ENCODE assay signal across 25 mouse cellular contexts in the genomic region with DNA sequence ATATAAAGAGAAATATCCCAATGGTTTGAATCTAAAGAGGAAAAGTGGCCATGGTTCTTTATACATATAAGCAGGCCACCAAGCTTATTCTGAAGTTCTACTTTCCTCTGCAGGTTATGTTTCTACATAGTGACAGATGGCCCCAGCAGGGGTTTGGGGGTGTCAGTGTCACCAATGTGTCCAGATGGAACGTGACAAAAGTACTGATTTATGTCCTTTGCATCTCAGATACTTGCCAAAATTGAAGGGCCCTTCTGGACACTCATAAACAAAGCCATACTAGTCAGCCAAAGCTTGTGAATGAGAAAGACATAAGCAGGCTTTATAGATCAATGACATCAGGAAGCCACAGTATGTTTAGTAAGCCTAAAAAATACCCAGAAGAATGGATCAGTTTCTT.
DNase-seq lines count a peak whose midpoint lies in the region; ATAC-seq and TF ChIP-seq lines count a peak whose summit lies in the region.
"Had no signal": no experiment of that assay in that cellular context is flagged by ENCODE, and none has a peak within 500 bp of the region (broad histone marks: within the 10 kb centered on the region; RNA-seq: fewer than 3 reads in every experiment).

No protein-coding gene starts in this region.

- no peak overlapping the region for H3K9ac ChIP-seq in hindbrain, embryonic 16.5 days (ENCODE audit: low read depth, low read length)
- H3K9ac ChIP-seq: embryonic facial prominence, embryonic 13.5 days; forebrain, embryonic 12.5 days; liver, embryonic 15.5 days; lung, embryonic 15.5 days; neural tube, embryonic 12.5 days had no signal

- H3K36me3 ChIP-seq in hindbrain, embryonic 16.5 days (ENCODE audit: control insufficient read depth, insufficient read depth, low read length) = no peaks in the 10 kb centered on the region
- H3K36me3 ChIP-seq in hindbrain, embryonic 10.5 days = no peaks in the 10 kb centered on the region
- no peaks in the 10 kb centered on the region for H3K36me3 ChIP-seq in embryonic facial prominence, embryonic 10.5 days (replicated peaks)
- H3K36me3 ChIP-seq: embryonic facial prominence, embryonic 13.5 days; forebrain, embryonic 12.5 days; limb, embryonic 10.5 days; liver, embryonic 15.5 days; lung, embryonic 15.5 days; neural tube, embryonic 12.5 days had no signal

- no peaks in the 10 kb centered on the region for H3K9me3 ChIP-seq in hindbrain, embryonic 16.5 days (ENCODE audit: control insufficient read depth, low read length)
- no peaks in the 10 kb centered on the region for H3K9me3 ChIP-seq in hindbrain, embryonic 10.5 days
- H3K9me3 ChIP-seq in embryonic facial prominence, embryonic 10.5 days = no peaks in the 10 kb centered on the region
- H3K9me3 ChIP-seq: embryonic facial prominence, embryonic 13.5 days; forebrain, embryonic 12.5 days; limb, embryonic 10.5 days; liver, embryonic 15.5 days; lung, embryonic 15.5 days; megakaryocyte, embryonic 14.5 days; neural tube, embryonic 12.5 days had no signal

- H3K4me1 ChIP-seq in hindbrain, embryonic 16.5 days (ENCODE audit: control insufficient read depth, insufficient read depth, low read depth, low read length) = no peaks in the 10 kb centered on the region
- no peaks in the 10 kb centered on the region for H3K4me1 ChIP-seq in hindbrain, embryonic 10.5 days (replicated peaks)
- peaks cover 20% of the 10 kb centered on the region; the same call in 1 of the 2 replicates for H3K4me1 ChIP-seq in cerebellum, adult 2 months (ENCODE audit: control insufficient read depth, insufficient read depth, low read length)
- peaks cover 4% of the 10 kb centered on the region; the same call in 1 of the 2 replicates for H3K4me1 ChIP-seq in embryonic facial prominence, embryonic 10.5 days
- H3K4me1 ChIP-seq: embryonic facial prominence, embryonic 13.5 days; forebrain, embryonic 12.5 days; limb, embryonic 10.5 days; liver, embryonic 15.5 days; megakaryocyte, embryonic 14.5 days; neural tube, embryonic 12.5 days had no signal

- no peak for TF ChIP-seq POLR2A in cerebellum, adult 2 months (IDR thresholded peaks at IDR 0.05; ENCODE audit: borderline replicate concordance, insufficient read depth, low read length)

- DNase-seq in hindbrain, embryonic 10.5 days (ENCODE audit: low spot score) = no peak
- DNase-seq in brain, adult 2 months (ENCODE audit: low read depth, low spot score) = peak; percentile 97
- peak; percentile 89 to 97 for DNase-seq in cerebellum, adult 2 months
- peak; percentile 90 to 96 for DNase-seq in cerebellum, postnatal 25 days
- DNase-seq in gastrocnemius, postnatal 14 days = no peak
- DNase-seq in embryonic facial prominence, embryonic 10.5 days (ENCODE audit: low spot score) = no peak
- DNase-seq: kidney, adult 11 months; kidney, postnatal 4 days; liver; lung, postnatal 36 days; midbrain, embryonic 14.5 days; retina, postnatal 1 day; right cerebral cortex, postnatal 25 days; spleen, adult 18-20 months; thymus, postnatal 25 days had no signal

- 50% methylated on average over 1 of the region's 1 CpGs for whole genome bisulfite sequencing in hindbrain, embryonic 16.5 days
- 51% methylated on average over 1 of the region's 1 CpGs for WGBS in hindbrain, embryonic 10.5 days
- 2% methylated on average over 1 of the region's 1 CpGs for WGBS in cerebellum, adult 2 months
- WGBS in embryonic facial prominence, embryonic 10.5 days = 54% methylated on average over 1 of the region's 1 CpGs

- H3K27ac ChIP-seq in hindbrain, embryonic 16.5 days (ENCODE audit: low read depth, low read length) = no peak overlapping the region
- H3K27ac ChIP-seq in hindbrain, embryonic 10.5 days = no peak overlapping the region
- H3K27ac ChIP-seq in cerebellum, adult 2 months (ENCODE audit: insufficient read depth, low read length) = no peak overlapping the region
- H3K27ac ChIP-seq in embryonic facial prominence, embryonic 10.5 days (replicated peaks) = no peak overlapping the region
- H3K27ac ChIP-seq: embryonic facial prominence, embryonic 13.5 days; forebrain, embryonic 12.5 days; limb, embryonic 10.5 days; liver, embryonic 15.5 days; lung, embryonic 15.5 days; neural tube, embryonic 12.5 days had no signal

- ATAC-seq in hindbrain, embryonic 16.5 days = peak; percentile 45; the same call in 1 of the 2 replicates

- TF ChIP-seq CTCF in cerebellum, adult 2 months (IDR thresholded peaks at IDR 0.05; ENCODE audit: borderline replicate concordance, insufficient read depth, low read depth, low read length) = no peak

- intact Hi-C loops in gastrocnemius, postnatal 14 days (cut with DNase I; ENCODE audit: low total_unique reads) = no loop called here

- H3K4me2 ChIP-seq in hindbrain, embryonic 16.5 days (ENCODE audit: low read length) = no peak overlapping the region
- H3K4me2 ChIP-seq: embryonic facial prominence, embryonic 13.5 days; forebrain, embryonic 12.5 days; heart, embryonic 11.5 days; liver, embryonic 15.5 days; lung, embryonic 15.5 days; neural tube, embryonic 12.5 days had no signal

- no peak overlapping the region for H3K4me3 ChIP-seq in hindbrain, embryonic 16.5 days (ENCODE audit: low read length)
- H3K4me3 ChIP-seq in hindbrain, embryonic 10.5 days = no peak overlapping the region
- no peak overlapping the region for H3K4me3 ChIP-seq in cerebellum, adult 2 months (replicated peaks; ENCODE audit: insufficient read depth, low read depth, low read length)
- no peak overlapping the region for H3K4me3 ChIP-seq in embryonic facial prominence, embryonic 10.5 days
- H3K4me3 ChIP-seq: embryonic facial prominence, embryonic 13.5 days; erythroblast, embryonic 14.5 days; forebrain, embryonic 12.5 days; limb, embryonic 10.5 days; liver, embryonic 15.5 days; lung, embryonic 15.5 days; megakaryocyte, embryonic 14.5 days; neural tube, embryonic 12.5 days had no signal

- H3K27me3 ChIP-seq in hindbrain, embryonic 16.5 days (replicated peaks; ENCODE audit: control insufficient read depth, insufficient read depth, low read length) = no peaks in the 10 kb centered on the region
- no peaks in the 10 kb centered on the region for H3K27me3 ChIP-seq in hindbrain, embryonic 10.5 days (ENCODE audit: insufficient read depth, poor library complexity, severe bottlenecking)
- H3K27me3 ChIP-seq in cerebellum, adult 2 months (ENCODE audit: control insufficient read depth, insufficient read depth, low read length) = no peaks in the 10 kb centered on the region
- no peaks in the 10 kb centered on the region for H3K27me3 ChIP-seq in embryonic facial prominence, embryonic 10.5 days (replicated peaks; ENCODE audit: low read depth, poor library complexity, severe bottlenecking)
- H3K27me3 ChIP-seq: embryonic facial prominence, embryonic 13.5 days; forebrain, embryonic 12.5 days; liver, embryonic 15.5 days; lung, embryonic 15.5 days; megakaryocyte, embryonic 14.5 days; neural tube, embryonic 12.5 days had no signal

Comparison
In these comparisons a context has a peak if more than half of its experiments do, and no peak if none do; other contexts are left out.
1. DNase-seq: peak in brain, adult 2 months (single experiment), cerebellum, adult 2 months (2 of 2) and cerebellum, postnatal 25 days (2 of 2); none in hindbrain, embryonic 10.5 days (single experiment), gastrocnemius, postnatal 14 days (single experiment) and embryonic facial prominence, embryonic 10.5 days (single experiment).